ENCODE assay signal across 24 mouse cellular contexts in the genomic region with DNA sequence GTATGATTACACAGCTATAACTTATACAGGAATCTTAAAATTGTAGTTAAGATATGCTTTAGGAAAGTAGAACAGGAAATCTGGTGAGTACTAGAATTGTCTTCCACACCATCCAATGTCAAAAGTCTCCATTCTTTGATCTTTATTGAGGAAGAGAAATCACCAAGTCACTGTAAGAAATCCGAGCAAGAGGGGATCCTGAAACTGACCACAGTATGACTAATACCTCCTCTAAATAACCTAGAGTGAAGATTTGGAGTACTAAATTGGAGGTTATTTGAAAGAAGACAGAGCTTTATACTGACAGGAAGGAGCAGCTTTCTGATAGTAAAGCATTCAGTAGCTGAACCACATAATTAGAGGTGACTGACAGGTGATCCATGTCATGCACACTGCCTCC.
"Had no signal": no experiment of that assay in that cellular context is flagged by ENCODE, and none has a peak within 500 bp of the region (broad histone marks: within the 10 kb centered on the region; RNA-seq: fewer than 3 reads in every experiment).

No protein-coding gene starts in this region.

- H3K4me3 ChIP-seq: heart, embryonic 10.5 days; heart, embryonic 12.5 days; hindbrain, embryonic 10.5 days; hindbrain, embryonic 12.5 days; intestine, embryonic 15.5 days; kidney, embryonic 15.5 days; left cerebral cortex, adult 2 months; limb, embryonic 10.5 days; limb, embryonic 12.5 days; liver, embryonic 12.5 days had no signal

- DNase-seq: gastrocnemius, postnatal 14 days; gastrocnemius, postnatal 36 days; heart, adult 18-20 months; heart, postnatal 10 days; heart, postnatal 4 days; kidney, adult 18-20 months; kidney, adult 9 months; kidney, postnatal 14 days; kidney, postnatal 36 days had no signal

- H3K4me1 ChIP-seq: heart, embryonic 10.5 days; heart, embryonic 12.5 days; hindbrain, embryonic 10.5 days; hindbrain, embryonic 12.5 days; intestine, embryonic 15.5 days; kidney, embryonic 15.5 days; limb, embryonic 10.5 days; limb, embryonic 12.5 days; liver, embryonic 12.5 days had no signal

- H3K9ac ChIP-seq: heart, embryonic 12.5 days; hindbrain, embryonic 12.5 days; hindbrain, embryonic 14.5 days; intestine, embryonic 15.5 days; kidney, embryonic 15.5 days; limb, embryonic 12.5 days; liver, embryonic 12.5 days had no signal

- H3K27me3 ChIP-seq: heart, embryonic 12.5 days; hindbrain, embryonic 12.5 days; intestine, embryonic 15.5 days; kidney, embryonic 15.5 days; limb, embryonic 12.5 days; liver, embryonic 12.5 days had no signal

- H3K36me3 ChIP-seq: heart, embryonic 10.5 days; heart, embryonic 12.5 days; hindbrain, embryonic 10.5 days; hindbrain, embryonic 12.5 days; intestine, embryonic 15.5 days; kidney, embryonic 15.5 days; limb, embryonic 10.5 days; limb, embryonic 12.5 days; liver, embryonic 12.5 days had no signal

- H3K9me3 ChIP-seq: heart, embryonic 10.5 days; heart, embryonic 12.5 days; hindbrain, embryonic 10.5 days; hindbrain, embryonic 12.5 days; intestine, embryonic 15.5 days; kidney, embryonic 15.5 days; limb, embryonic 10.5 days; limb, embryonic 12.5 days; liver, embryonic 12.5 days had no signal

- H3K4me2 ChIP-seq: heart, embryonic 12.5 days; hindbrain, embryonic 12.5 days; hindbrain, embryonic 14.5 days; intestine, embryonic 15.5 days; kidney, embryonic 15.5 days; limb, embryonic 12.5 days; liver, embryonic 12.5 days had no signal

- ATAC-seq: hindbrain, embryonic 16.5 days; inflammation-experienced regulatory T-cells, adult 6 months; intestine, embryonic 15.5 days; intestine, postnatal 0 days; liver, embryonic 12.5 days had no signal

- H3K27ac ChIP-seq: heart, embryonic 10.5 days; hindbrain, embryonic 10.5 days; hindbrain, embryonic 12.5 days; hindbrain, embryonic 14.5 days; intestine, embryonic 15.5 days; kidney, embryonic 15.5 days; kidney, postnatal 0 days; left cerebral cortex, adult 2 months; limb, embryonic 10.5 days; limb, embryonic 12.5 days; liver, embryonic 12.5 days had no signal
